Mouse (Mus musculus): ENCODE data around the gene Ttc13. TPM values are rescaled to one million over a fixed set of nuclear protein-coding genes. Genes with fewer than 3 reads are reported as not detected.

The Ttc13 gene
- polyA plus RNA-seq, 2 experiments: 12.0 to 18.3 TPM

- no peaks in the 10 kb centered on the region for H3K36me3 ChIP-seq (replicated peaks; ENCODE audit: control insufficient read depth, insufficient read depth, low read depth)
- WGBS (ENCODE audit: insufficient replicate concordance): 57% methylated on average over 8 of the region's 8 CpGs
- no peak for ATAC-seq (ENCODE audit: insufficient read depth)
- H3K4me3 ChIP-seq (ENCODE audit: insufficient read depth in 1 of 2, low read depth in 2 of 2, low read length in 2 of 2): no peak overlapping the region
- no peak overlapping the region for H3K9ac ChIP-seq (replicated peaks)
- no peak for DNase-seq (ENCODE audit: low read depth in 3 of 3, low spot score in 3 of 3)
- TF ChIP-seq CTCF (IDR thresholded peaks at IDR 0.05; ENCODE audit: low read depth) (no peak), EP300 (IDR thresholded peaks at IDR 0.05; ENCODE audit: low read depth) (no peak)
- H3K27me3 ChIP-seq (ENCODE audit: control insufficient read depth, insufficient read depth, low read length): peaks cover 30% of the 10 kb centered on the region
- H3K27ac ChIP-seq: no peak overlapping the region
- no peak overlapping the region for H3K4me2 ChIP-seq (ENCODE audit: low read depth)
- H3K9me3 ChIP-seq (ENCODE audit: control insufficient read depth, low read length): no peaks in the 10 kb centered on the region
- H3K4me1 ChIP-seq (replicated peaks; ENCODE audit: control insufficient read depth in 2 of 2, insufficient read depth in 2 of 2, low read length in 1 of 2): peaks cover 0 to 10% of the 10 kb centered on the region in 2 experiments; a peak in 2 of 4 replicates
Observed at GRCm38 (mm10) chr8:124755481-124755880, 33.7 kb upstream of the Ttc13 start.

DNA sequence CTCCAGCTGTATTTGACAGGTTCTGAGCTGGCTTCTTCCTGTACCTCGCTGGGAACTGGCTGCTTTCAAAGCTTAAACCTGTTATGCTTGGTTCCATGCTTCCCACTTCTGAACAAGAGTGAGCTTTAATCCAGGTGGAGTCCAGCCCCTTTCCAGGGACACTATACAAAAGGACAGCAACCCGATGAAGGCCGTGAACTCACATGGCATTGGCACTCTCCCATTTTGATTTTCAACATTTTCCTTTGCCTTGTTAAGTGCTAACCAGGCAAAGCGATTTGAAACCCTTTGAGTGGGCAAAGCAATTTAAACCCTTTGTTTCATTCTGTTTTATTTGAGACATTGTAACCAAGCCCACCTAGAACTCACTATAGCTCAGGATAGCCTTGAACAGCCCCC is 33.0 kb upstream of the Ttc13 start:
- DNase-seq (ENCODE audit: low read depth in 3 of 3, low spot score in 3 of 3): no peak
- H3K9me3 ChIP-seq (ENCODE audit: control insufficient read depth, low read length): no peaks in the 10 kb centered on the region
- ATAC-seq (ENCODE audit: insufficient read depth): no peak
- TF ChIP-seq EP300 (IDR thresholded peaks at IDR 0.05; ENCODE audit: low read depth) (no peak), CTCF (IDR thresholded peaks at IDR 0.05; ENCODE audit: low read depth) (no peak)
- 32% methylated on average over 4 of the region's 4 CpGs for WGBS (ENCODE audit: insufficient replicate concordance)
- H3K27ac ChIP-seq: no peak overlapping the region
- no peak overlapping the region for H3K4me3 ChIP-seq (ENCODE audit: insufficient read depth in 1 of 2, low read depth in 2 of 2, low read length in 2 of 2)
- no peak overlapping the region for H3K9ac ChIP-seq (replicated peaks)
- H3K4me2 ChIP-seq (ENCODE audit: low read depth): no peak overlapping the region
- peaks cover 37% of the 10 kb centered on the region for H3K27me3 ChIP-seq (ENCODE audit: control insufficient read depth, insufficient read depth, low read length)
- H3K36me3 ChIP-seq (replicated peaks; ENCODE audit: control insufficient read depth, insufficient read depth, low read depth): no peaks in the 10 kb centered on the region
- H3K4me1 ChIP-seq (replicated peaks; ENCODE audit: control insufficient read depth in 2 of 2, insufficient read depth in 2 of 2, low read length in 1 of 2): peaks cover 0 to 10% of the 10 kb centered on the region in 2 experiments; a peak in 2 of 4 replicates

DNA sequence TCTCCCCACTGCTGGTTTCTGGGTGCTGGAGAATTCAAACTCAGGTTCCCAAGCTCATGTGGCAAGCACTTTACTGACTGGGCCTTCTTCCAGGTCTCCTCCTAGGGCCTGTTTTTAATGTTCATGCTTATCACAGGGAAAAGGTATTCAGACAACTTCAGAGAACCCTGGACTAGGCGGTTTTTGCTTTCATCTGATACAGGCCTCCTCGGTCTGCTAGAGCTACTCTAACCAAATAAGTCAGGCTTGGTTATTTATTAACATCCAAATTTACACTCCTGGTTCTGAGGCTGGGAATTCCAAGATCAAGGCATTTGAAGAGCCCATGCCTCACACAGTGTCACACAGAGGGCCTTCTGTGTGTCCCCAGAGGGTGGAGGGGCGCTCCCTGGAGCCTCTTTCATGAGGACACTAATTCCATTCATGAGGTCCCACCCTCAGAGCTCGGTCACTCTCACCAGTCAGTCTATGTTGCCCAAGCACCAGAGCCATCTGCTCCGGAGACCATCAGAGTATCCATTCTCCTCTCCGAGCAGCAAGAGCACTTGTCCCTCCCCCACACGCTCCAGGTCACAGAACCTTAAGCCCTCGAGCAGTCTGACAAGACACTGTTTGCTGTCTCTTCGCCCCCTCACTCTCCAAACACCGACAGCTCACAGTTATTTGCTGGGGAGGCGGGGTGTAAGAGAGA is 32.5 kb upstream of the Ttc13 start:
- ATAC-seq (ENCODE audit: insufficient read depth) (peak; percentile 34; the same call in 1 of the 2 replicates), DNase-seq (ENCODE audit: low read depth in 3 of 3, low spot score in 3 of 3) (no peak)
- Histone ChIP-seq H3K4me3 (ENCODE audit: insufficient read depth in 1 of 2, low read depth in 2 of 2, low read length in 2 of 2) (no peak overlapping the region), H3K36me3 (replicated peaks; ENCODE audit: control insufficient read depth, insufficient read depth, low read depth) (no peaks in the 10 kb centered on the region), H3K9me3 (ENCODE audit: control insufficient read depth, low read length) (no peaks in the 10 kb centered on the region), H3K4me1 (replicated peaks; ENCODE audit: control insufficient read depth in 2 of 2, insufficient read depth in 2 of 2, low read length in 1 of 2) (peaks cover 0 to 11% of the 10 kb centered on the region in 2 experiments; a peak in 2 of 4 replicates), H3K27ac (no peak overlapping the region), H3K4me2 (ENCODE audit: low read depth) (no peak overlapping the region), H3K9ac (replicated peaks) (no peak overlapping the region), H3K27me3 (ENCODE audit: control insufficient read depth, insufficient read depth, low read length) (peaks cover 40% of the 10 kb centered on the region)
- 21% methylated on average over 11 of the region's 11 CpGs for WGBS (ENCODE audit: insufficient replicate concordance)
- no peak for TF ChIP-seq CTCF (IDR thresholded peaks at IDR 0.05; ENCODE audit: low read depth)
- no peak for TF ChIP-seq EP300 (IDR thresholded peaks at IDR 0.05; ENCODE audit: low read depth)

- Histone ChIP-seq H3K9ac (replicated peaks) (no peak overlapping the region), H3K4me1 (replicated peaks; ENCODE audit: control insufficient read depth in 2 of 2, insufficient read depth in 2 of 2, low read length in 1 of 2) (peaks cover 0 to 11% of the 10 kb centered on the region in 2 experiments; a peak in 2 of 4 replicates), H3K36me3 (replicated peaks; ENCODE audit: control insufficient read depth, insufficient read depth, low read depth) (no peaks in the 10 kb centered on the region), H3K4me3 (ENCODE audit: insufficient read depth in 1 of 2, low read depth in 2 of 2, low read length in 2 of 2) (no peak overlapping the region), H3K27ac (no peak overlapping the region), H3K9me3 (ENCODE audit: control insufficient read depth, low read length) (no peaks in the 10 kb centered on the region), H3K27me3 (ENCODE audit: control insufficient read depth, insufficient read depth, low read length) (peaks cover 40% of the 10 kb centered on the region), H3K4me2 (ENCODE audit: low read depth) (peak overlapping the region; percentile 63; the same call in 1 of the 2 replicates)
- no peak for TF ChIP-seq EP300 (IDR thresholded peaks at IDR 0.05; ENCODE audit: low read depth)
- no peak for TF ChIP-seq CTCF (IDR thresholded peaks at IDR 0.05; ENCODE audit: low read depth)
- ATAC-seq (ENCODE audit: insufficient read depth): no peak
- DNase-seq (ENCODE audit: low read depth in 3 of 3, low spot score in 3 of 3): no peak
- WGBS (ENCODE audit: insufficient replicate concordance): 33% methylated on average over 21 of the region's 21 CpGs
Observed at GRCm38 (mm10) chr8:124752325-124752862, 30.6 kb upstream of the Ttc13 start.

DNA sequence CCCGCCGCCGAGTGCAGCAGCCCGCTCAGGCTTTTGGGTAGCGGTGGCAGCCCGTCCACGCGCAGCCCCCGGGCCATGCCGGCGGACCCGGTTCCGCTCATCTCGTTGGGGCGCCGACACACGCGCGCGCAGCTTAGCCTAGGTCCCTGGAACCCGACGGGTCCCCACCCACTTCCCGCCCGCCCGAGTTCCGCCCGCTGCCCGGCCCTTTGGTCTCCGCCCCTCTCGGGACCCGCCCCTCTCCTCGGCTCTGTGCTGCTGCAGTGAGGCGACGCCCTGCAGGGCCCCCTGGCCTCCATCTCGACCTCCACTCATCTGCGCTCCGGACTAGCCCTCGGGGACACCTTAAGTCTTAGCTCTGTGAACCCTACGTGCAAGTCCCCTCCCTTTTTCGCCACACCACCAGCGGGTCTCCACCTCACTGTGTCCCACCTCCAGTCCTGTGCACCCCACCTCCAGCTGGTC is 30.0 kb upstream of the Ttc13 start, which contains the start of gene Fam89a:
Fam89a (minus strand) TSS at position 124 of the 465 bp plus-strand sequence.
- peak within 1 kb of the TSS; percentile 48 to 57 for H3K4me3 ChIP-seq (ENCODE audit: insufficient read depth in 1 of 2, low read depth in 2 of 2, low read length in 2 of 2)
- no peak within 1 kb of the TSS for H3K27ac ChIP-seq
- no peaks in the 10 kb centered on the region for H3K9me3 ChIP-seq (ENCODE audit: control insufficient read depth, low read length)
- ATAC-seq (ENCODE audit: insufficient read depth) (peak; percentile 61; the same call in 1 of the 2 replicates), DNase-seq (ENCODE audit: low read depth in 3 of 3, low spot score in 3 of 3) (peak in 2 of 3 experiments; percentile 26 to 35)
- no peak within 1 kb of the TSS for H3K9ac ChIP-seq (replicated peaks)
- H3K27me3 ChIP-seq (ENCODE audit: control insufficient read depth, insufficient read depth, low read length): peaks cover 40% of the 10 kb centered on the region
- under 1% methylated on average over 41 of the region's 41 CpGs for WGBS (ENCODE audit: insufficient replicate concordance)
- peaks cover 0 to 11% of the 10 kb centered on the region in 2 experiments; a peak in 2 of 4 replicates for H3K4me1 ChIP-seq (replicated peaks; ENCODE audit: control insufficient read depth in 2 of 2, insufficient read depth in 2 of 2, low read length in 1 of 2)
- H3K4me2 ChIP-seq (ENCODE audit: low read depth): peak within 1 kb of the TSS; percentile 63
- H3K36me3 ChIP-seq (replicated peaks; ENCODE audit: control insufficient read depth, insufficient read depth, low read depth): no peaks in the 10 kb centered on the region
- TF ChIP-seq EP300 (IDR thresholded peaks at IDR 0.05; ENCODE audit: low read depth): no peak
- no peak for TF ChIP-seq CTCF (IDR thresholded peaks at IDR 0.05; ENCODE audit: low read depth)
